In the genomic region with DNA sequence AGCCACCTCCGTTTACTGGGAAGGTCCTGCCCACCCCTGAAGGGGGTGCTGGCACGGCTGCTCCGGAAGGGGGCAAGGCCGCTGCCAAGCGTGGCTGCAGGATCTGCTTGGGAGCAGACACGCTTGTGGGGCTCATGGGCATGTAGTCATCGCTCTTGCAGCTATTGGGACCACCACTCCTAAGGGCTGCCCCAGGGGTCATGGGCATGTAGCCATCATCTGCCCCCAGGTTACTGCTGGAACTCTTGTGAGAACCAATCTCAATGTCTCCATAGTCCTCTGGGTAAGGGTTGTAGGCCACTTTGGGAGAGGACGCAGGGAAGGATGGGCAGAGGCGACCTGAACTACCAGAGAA, we compare ENCODE assay signal across 8 mouse cellular contexts. TPM values are rescaled to one million over a fixed set of nuclear protein-coding genes. Genes with fewer than 3 reads are reported as not detected.
DNase-seq lines count a peak whose midpoint lies in the region; ATAC-seq and TF ChIP-seq lines count a peak whose summit lies in the region.

No protein-coding gene starts in this region.

- no peaks in the 10 kb centered on the region for H3K27me3 ChIP-seq in hindbrain, embryonic 12.5 days
- no peaks in the 10 kb centered on the region for H3K27me3 ChIP-seq in midbrain, embryonic 14.5 days (ENCODE audit: control insufficient read depth, insufficient read depth, low read length)

- TF ChIP-seq CTCF in layer of hippocampus, adult 2 months (conservative IDR thresholded peaks at IDR 0.05), result no peak
- TF ChIP-seq CTCF in cortical plate, adult 2 months (IDR thresholded peaks at IDR 0.05; ENCODE audit: extremely low read depth, insufficient read depth, low read length), result no peak

- H3K9ac ChIP-seq in hindbrain, embryonic 12.5 days, result peak overlapping the region; percentile 78
- peak overlapping the region; percentile 84 for H3K9ac ChIP-seq in midbrain, embryonic 14.5 days (replicated peaks; ENCODE audit: low read length)

- WGBS in hindbrain, embryonic 12.5 days, result 87% methylated on average over 9 of the region's 9 CpGs
- WGBS in midbrain, embryonic 14.5 days, result 87% methylated on average over 9 of the region's 9 CpGs

- DNase-seq in layer of hippocampus, adult 2 months (ENCODE audit: low spot score in 2 of 2), result no peak
- DNase-seq in layer of hippocampus, adult 8-10 months (ENCODE audit: low spot score in 2 of 2), result no peak
- DNase-seq in midbrain, embryonic 14.5 days, result no peak
- no peak for DNase-seq in adipocyte (ENCODE audit: low spot score)

- no peak for ATAC-seq in hindbrain, embryonic 12.5 days (ENCODE audit: low FRiP score)
- no peak for ATAC-seq in midbrain, embryonic 14.5 days (ENCODE audit: low FRiP score, low TSS enrichment)
- ATAC-seq in granulocyte monocyte progenitor cell, adult 5-6 weeks (replicated peaks; ENCODE audit: poor library complexity, severe bottlenecking), result no peak
- ATAC-seq in activated CD4-positive, CD25-positive, alpha-beta regulatory T cell, adult 4 months, result no peak

- 0 out of 2 replicates have a peak, but pooled peaks cover 8% of the 10 kb centered on the region for H3K36me3 ChIP-seq in hindbrain, embryonic 12.5 days
- H3K36me3 ChIP-seq in midbrain, embryonic 14.5 days (ENCODE audit: control insufficient read depth, insufficient read depth, low read length), result 0 out of 2 replicates have a peak, but pooled peaks cover 7% of the 10 kb centered on the region

- H3K9me3 ChIP-seq in hindbrain, embryonic 12.5 days (replicated peaks), result no peaks in the 10 kb centered on the region
- H3K9me3 ChIP-seq in midbrain, embryonic 14.5 days (ENCODE audit: control insufficient read depth, low read length), result no peaks in the 10 kb centered on the region

- H3K27ac ChIP-seq in layer of hippocampus, adult 2 months, result peak overlapping the region; percentile 98
- H3K27ac ChIP-seq in cortical plate, adult 2 months (ENCODE audit: insufficient read depth, low read length), result peak overlapping the region; percentile 52; the same call in 1 of the 2 replicates
- no peak overlapping the region for H3K27ac ChIP-seq in hindbrain, embryonic 12.5 days
- H3K27ac ChIP-seq in midbrain, embryonic 14.5 days (replicated peaks; ENCODE audit: low read depth, low read length), result peak overlapping the region; percentile 5; the same call in 1 of the 2 replicates

- TF ChIP-seq POLR2A in cortical plate, adult 2 months (IDR thresholded peaks at IDR 0.05; ENCODE audit: extremely low read depth, insufficient read depth, low read length), result no peak

- H3K4me1 ChIP-seq in cortical plate, adult 2 months (ENCODE audit: control insufficient read depth, insufficient read depth, low read length), result peaks cover 8% of the 10 kb centered on the region
- H3K4me1 ChIP-seq in hindbrain, embryonic 12.5 days, result peaks cover 69% of the 10 kb centered on the region
- peaks cover 69% of the 10 kb centered on the region for H3K4me1 ChIP-seq in midbrain, embryonic 14.5 days (ENCODE audit: control insufficient read depth, insufficient read depth, low read length)

- peak overlapping the region; percentile 91 for H3K4me3 ChIP-seq in layer of hippocampus, adult 2 months
- peak overlapping the region; percentile 50 for H3K4me3 ChIP-seq in cortical plate, adult 2 months (ENCODE audit: insufficient read depth, low read length)
- peak overlapping the region; percentile 57 for H3K4me3 ChIP-seq in hindbrain, embryonic 12.5 days
- H3K4me3 ChIP-seq in midbrain, embryonic 14.5 days (replicated peaks; ENCODE audit: low read depth, low read length), result peak overlapping the region; percentile 78

- peak overlapping the region; percentile 91 for H3K4me2 ChIP-seq in hindbrain, embryonic 12.5 days (replicated peaks)
- H3K4me2 ChIP-seq in midbrain, embryonic 14.5 days (ENCODE audit: low read length), result peak overlapping the region; percentile 83

RNA-seq across cellular contexts. Expression of a gene that starts 2.0 kb away (rescaled TPM):
- 10 to 100 TPM; 74.3 to 74.9 TPM for total RNA-seq in layer of hippocampus, adult 2 months (2021)
- 10 to 100 TPM; 54.1 to 72.4 (median 64.9) TPM for total RNA-seq in layer of hippocampus, adult 8-10 months (2022)
- 15.6 and 18.0 TPM in 2 replicates for polyA plus RNA-seq in cortical plate, adult 2 months (2012; rRNA removed)
- polyA plus RNA-seq in hindbrain, embryonic 12.5 days (2016; fragmentation: Nextera tagmentation; extraction: Ambion mirVana), result 9.8 and 10.4 TPM in 2 replicates
- 5.2 and 5.4 TPM in 2 replicates for polyA plus RNA-seq in midbrain, embryonic 14.5 days (2014; fragmentation: Nextera tagmentation; extraction: Ambion mirVana)
- total RNA-seq in granulocyte monocyte progenitor cell, adult 5-6 weeks (2014; fragmentation: Nextera tagmentation), result 3.5 and 5.3 TPM in 2 replicates
- total RNA-seq in granulocyte monocyte progenitor cell, adult 5-6 weeks (2017), result 2.3 and 2.7 TPM in 2 replicates
- under 1 TPM; 0.48 to 0.83 TPM for polyA plus RNA-seq in activated CD4-positive, CD25-positive, alpha-beta regulatory T cell, adult 4 months (2017; shearing (Covaris generic))
